Mouse (Mus musculus) kidney, embryonic 16.5 days (tissue): Measurements from ENCODE around the gene Fam69b. TPM values are rescaled to one million over a fixed set of nuclear protein-coding genes. Genes with fewer than 3 reads are reported as not detected.

Experiments used
- ATAC-seq: fragments of 200-750 bp; cut with Nextera tagmentation; 2 replicates; pipeline ENCODE4 v1.8.0; 2017; ENCODE audit warnings: moderate TSS enrichment; ENCODE audit not compliant: low FRiP score, low TSS enrichment
- H3K27ac ChIP-seq: fragments of 300-500 bp; sonication (generic); 2 replicates; pipeline ENCODE4 v1.5.1; 2014; ENCODE audit warnings: low read length
- H3K27me3 ChIP-seq: fragments of 300-500 bp; sonication (generic); 2 replicates; pipeline ENCODE4 v1.6.1; 2014; ENCODE audit warnings: low read length, control low read depth, mixed read lengths; ENCODE audit not compliant: insufficient read depth
- H3K36me3 ChIP-seq: fragments of 300-500 bp; sonication (generic); 2 replicates; pipeline ENCODE4 v1.6.1; 2014; ENCODE audit warnings: low read length, control low read depth, mixed read lengths; ENCODE audit not compliant: insufficient read depth
- H3K4me1 ChIP-seq: fragments of 300-500 bp; sonication (generic); 2 replicates; pipeline ENCODE4 v1.6.1; 2014; ENCODE audit warnings: low read length, control low read depth, mixed read lengths; ENCODE audit not compliant: insufficient read depth
- H3K4me2 ChIP-seq: fragments of 300-500 bp; sonication (generic); replicated peaks from 2 replicates; pipeline ENCODE4 v1.6.1; 2014; ENCODE audit warnings: low read depth, low read length
- H3K4me3 ChIP-seq: fragments of 300-500 bp; sonication (generic); 2 replicates; pipeline ENCODE4 v1.5.1; 2014; ENCODE audit warnings: mild to moderate bottlenecking, low read length
- H3K9ac ChIP-seq: fragments of 300-500 bp; sonication (generic); replicated peaks from 2 replicates; pipeline ENCODE4 v1.6.1; 2014; ENCODE audit warnings: low read length
- H3K9me3 ChIP-seq: fragments of 300-500 bp; sonication (generic); 2 replicates; pipeline ENCODE4 v1.6.1; 2016; ENCODE audit warnings: low read length, control low read depth
- WGBS: fragments of 180-500 bp; shearing (Covaris S2); extraction: QIAGEN DNeasy Blood & Tissue Kit; methylation state at CpG from one replicate; pipeline ENCODE4 v1.1.7; 2014; 5-methylcytosine and 5-hydroxymethylcytosine counted together
- polyA plus RNA-seq: library from polyadenylated mRNA; unstranded; fragments of >200 nt; fragmentation: Nextera tagmentation; extraction: Ambion mirVana; gene quantifications from 2 replicates; pipeline ENCODE4 v1.2.1, GENCODE M21; 2015

The Fam69b gene
- polyA plus RNA-seq, 1 experiment from 2014 or later = 40.3 TPM

- no peak overlapping the region for H3K4me2 ChIP-seq
- no peak for ATAC-seq
- WGBS = 81% methylated on average over 11 of the region's 11 CpGs
- peaks cover 23% of the 10 kb centered on the region for H3K36me3 ChIP-seq
- H3K9ac ChIP-seq = no peak overlapping the region
- no peak overlapping the region for H3K4me3 ChIP-seq
- no peaks in the 10 kb centered on the region for H3K27me3 ChIP-seq
- H3K4me1 ChIP-seq = peaks cover 26% of the 10 kb centered on the region
- peak overlapping the region; percentile 82 for H3K27ac ChIP-seq
- H3K9me3 ChIP-seq = no peaks in the 10 kb centered on the region
Observed at GRCm38 (mm10) chr2:26595725-26596435, 32.4 kb upstream of the Fam69b start.

GRCm38 (mm10) chr2:26596898-26597297 is 31.4 kb upstream of the Fam69b start:
- H3K9ac ChIP-seq = no peak overlapping the region
- H3K27me3 ChIP-seq = no peaks in the 10 kb centered on the region
- WGBS = 95% methylated on average over 3 of the region's 3 CpGs
- ATAC-seq = no peak
- peaks cover 28% of the 10 kb centered on the region for H3K4me1 ChIP-seq
- H3K27ac ChIP-seq = no peak overlapping the region
- H3K4me3 ChIP-seq = no peak overlapping the region
- no peaks in the 10 kb centered on the region for H3K9me3 ChIP-seq
- no peak overlapping the region for H3K4me2 ChIP-seq
- peaks cover 23% of the 10 kb centered on the region for H3K36me3 ChIP-seq

- Histone ChIP-seq H3K9ac (no peak overlapping the region), H3K9me3 (no peaks in the 10 kb centered on the region), H3K4me3 (no peak overlapping the region), H3K4me2 (no peak overlapping the region), H3K27ac (no peak overlapping the region; the same call in 1 of the 2 replicates), H3K4me1 (peaks cover 30% of the 10 kb centered on the region), H3K27me3 (no peaks in the 10 kb centered on the region), H3K36me3 (peaks cover 15% of the 10 kb centered on the region)
- ATAC-seq = no peak
- WGBS = 88% methylated on average over 2 of the region's 2 CpGs
Observed at GRCm38 (mm10) chr2:26597810-26598209, 30.4 kb upstream of the Fam69b start.

GRCm38 (mm10) chr2:26598462-26598861 is 29.8 kb upstream of the Fam69b start:
- ATAC-seq = no peak
- H3K4me1 ChIP-seq = peaks cover 36% of the 10 kb centered on the region
- H3K36me3 ChIP-seq = peaks cover 10% of the 10 kb centered on the region
- H3K9me3 ChIP-seq = no peaks in the 10 kb centered on the region
- H3K27me3 ChIP-seq = no peaks in the 10 kb centered on the region
- WGBS = 75% methylated on average over 3 of the region's 3 CpGs
- H3K27ac ChIP-seq = no peak overlapping the region
- H3K4me3 ChIP-seq = no peak overlapping the region
- H3K9ac ChIP-seq = no peak overlapping the region
- no peak overlapping the region for H3K4me2 ChIP-seq

- H3K27ac ChIP-seq = no peak overlapping the region
- H3K9me3 ChIP-seq = no peaks in the 10 kb centered on the region
- no peaks in the 10 kb centered on the region for H3K27me3 ChIP-seq
- H3K9ac ChIP-seq = no peak overlapping the region
- peaks cover 38% of the 10 kb centered on the region for H3K4me1 ChIP-seq
- H3K4me2 ChIP-seq = no peak overlapping the region
- peaks cover 5% of the 10 kb centered on the region; the same call in 1 of the 2 replicates for H3K36me3 ChIP-seq
- ATAC-seq = no peak
- H3K4me3 ChIP-seq = no peak overlapping the region
- WGBS = 90% methylated on average over 4 of the region's 4 CpGs
Observed at GRCm38 (mm10) chr2:26599965-26600364, 28.3 kb upstream of the Fam69b start.

GRCm38 (mm10) chr2:26600664-26601063 is 27.6 kb upstream of the Fam69b start:
- H3K27ac ChIP-seq = no peak overlapping the region
- H3K4me3 ChIP-seq = no peak overlapping the region
- peaks cover 5% of the 10 kb centered on the region; the same call in 1 of the 2 replicates for H3K36me3 ChIP-seq
- no peaks in the 10 kb centered on the region for H3K27me3 ChIP-seq
- no peak overlapping the region for H3K4me2 ChIP-seq
- peaks cover 32% of the 10 kb centered on the region for H3K4me1 ChIP-seq
- no peak overlapping the region for H3K9ac ChIP-seq
- WGBS = 89% methylated on average over 2 of the region's 2 CpGs
- H3K9me3 ChIP-seq = no peaks in the 10 kb centered on the region
- ATAC-seq = no peak

- no peak for ATAC-seq
- 85% methylated on average over 1 of the region's 1 CpGs for WGBS
- H3K4me2 ChIP-seq = no peak overlapping the region
- no peaks in the 10 kb centered on the region for H3K36me3 ChIP-seq
- H3K4me1 ChIP-seq = peaks cover 25% of the 10 kb centered on the region
- H3K9me3 ChIP-seq = no peaks in the 10 kb centered on the region
- H3K4me3 ChIP-seq = no peak overlapping the region
- no peaks in the 10 kb centered on the region for H3K27me3 ChIP-seq
- H3K9ac ChIP-seq = no peak overlapping the region
- no peak overlapping the region for H3K27ac ChIP-seq
Observed at GRCm38 (mm10) chr2:26601595-26601994, 26.7 kb upstream of the Fam69b start.

- peak overlapping the region; percentile 83 for H3K9ac ChIP-seq
- no peak for ATAC-seq
- peak overlapping the region; percentile 88 for H3K4me2 ChIP-seq
- H3K4me1 ChIP-seq = peaks cover 25% of the 10 kb centered on the region
- H3K4me3 ChIP-seq = peak overlapping the region; percentile 71
- 80% methylated on average over 5 of the region's 5 CpGs for WGBS
- H3K27ac ChIP-seq = no peak overlapping the region
- no peaks in the 10 kb centered on the region for H3K36me3 ChIP-seq
- no peaks in the 10 kb centered on the region for H3K9me3 ChIP-seq
- H3K27me3 ChIP-seq = no peaks in the 10 kb centered on the region
Observed at GRCm38 (mm10) chr2:26602631-26603030, 25.6 kb upstream of the Fam69b start.

- peak overlapping the region; percentile 86 for H3K27ac ChIP-seq
- ATAC-seq = no peak
- H3K4me3 ChIP-seq = peak overlapping the region; percentile 71
- H3K9me3 ChIP-seq = no peaks in the 10 kb centered on the region
- H3K4me2 ChIP-seq = peak overlapping the region; percentile 88
- peaks cover 25% of the 10 kb centered on the region for H3K4me1 ChIP-seq
- peak overlapping the region; percentile 83 for H3K9ac ChIP-seq
- H3K36me3 ChIP-seq = no peaks in the 10 kb centered on the region
- no peaks in the 10 kb centered on the region for H3K27me3 ChIP-seq
- 2% methylated on average over 6 of the region's 6 CpGs for WGBS
Observed at GRCm38 (mm10) chr2:26603159-26603558, 25.1 kb upstream of the Fam69b start.
